ENCODE assay signal across 10 mouse cellular contexts in genomic region chr10:77127926-77128325, GRCm38 (mm10). TPM values are rescaled to one million over a fixed set of nuclear protein-coding genes. Genes with fewer than 3 reads are reported as not detected.
DNase-seq lines count a peak whose midpoint lies in the region; ATAC-seq lines count a peak whose summit lies in the region.
"Had no signal": no experiment of that assay in that cellular context is flagged by ENCODE, and none has a peak within 500 bp of the region (broad histone marks: within the 10 kb centered on the region; RNA-seq: fewer than 3 reads in every experiment).

No protein-coding gene starts in this region.

- 82% methylated on average over 2 of the region's 2 CpGs for WGBS in midbrain, embryonic 10.5 days
- WGBS in midbrain, embryonic 13.5 days: 72% methylated on average over 2 of the region's 2 CpGs
- 39% methylated on average over 2 of the region's 2 CpGs for WGBS in kidney, embryonic 16.5 days

- peaks cover 9% of the 10 kb centered on the region; the same call in 1 of the 2 replicates for H3K36me3 ChIP-seq in midbrain, embryonic 10.5 days
- no peaks in the 10 kb centered on the region for H3K36me3 ChIP-seq in midbrain, embryonic 13.5 days
- H3K36me3 ChIP-seq in kidney, embryonic 16.5 days (ENCODE audit: insufficient read depth, low read length): no peaks in the 10 kb centered on the region

- peak overlapping the region; percentile 38 for H3K27ac ChIP-seq in midbrain, embryonic 10.5 days (replicated peaks)
- no peak overlapping the region for H3K27ac ChIP-seq in midbrain, embryonic 13.5 days
- H3K27ac ChIP-seq in kidney, embryonic 16.5 days (ENCODE audit: low read length): peak overlapping the region; percentile 79
- H3K27ac ChIP-seq: embryonic facial prominence, embryonic 10.5 days had no signal

- no peak overlapping the region for H3K4me3 ChIP-seq in midbrain, embryonic 10.5 days
- H3K4me3 ChIP-seq in midbrain, embryonic 13.5 days (replicated peaks): no peak overlapping the region
- H3K4me3 ChIP-seq in kidney, embryonic 16.5 days (ENCODE audit: low read length): no peak overlapping the region
- H3K4me3 ChIP-seq: embryonic facial prominence, embryonic 10.5 days had no signal

- no peak overlapping the region for H3K9ac ChIP-seq in midbrain, embryonic 13.5 days (replicated peaks)
- H3K9ac ChIP-seq in kidney, embryonic 16.5 days (replicated peaks; ENCODE audit: low read length): no peak overlapping the region; the same call in 1 of the 2 replicates

- peaks cover 46% of the 10 kb centered on the region for H3K4me1 ChIP-seq in midbrain, embryonic 10.5 days
- H3K4me1 ChIP-seq in midbrain, embryonic 13.5 days (replicated peaks): peaks cover 30% of the 10 kb centered on the region
- H3K4me1 ChIP-seq in kidney, embryonic 16.5 days (ENCODE audit: insufficient read depth, low read length): peaks cover 57% of the 10 kb centered on the region

- H3K9me3 ChIP-seq in midbrain, embryonic 10.5 days (replicated peaks): no peaks in the 10 kb centered on the region
- H3K9me3 ChIP-seq in midbrain, embryonic 13.5 days: no peaks in the 10 kb centered on the region
- H3K9me3 ChIP-seq in kidney, embryonic 16.5 days (ENCODE audit: low read length): no peaks in the 10 kb centered on the region
- H3K9me3 ChIP-seq: embryonic facial prominence, embryonic 10.5 days had no signal

- H3K4me2 ChIP-seq in midbrain, embryonic 13.5 days (replicated peaks): no peak overlapping the region
- H3K4me2 ChIP-seq in kidney, embryonic 16.5 days (replicated peaks; ENCODE audit: low read depth, low read length): no peak overlapping the region

- DNase-seq in adrenal gland, adult 2 months: peak; percentile 63
- DNase-seq in adrenal gland, postnatal 4 days (ENCODE audit: low spot score in 2 of 2): no peak
- no peak for DNase-seq in midbrain, embryonic 10.5 days (ENCODE audit: low spot score)
- DNase-seq in retina, postnatal 1 day: peak; percentile 41
- DNase-seq in cerebellum, postnatal 36 days: no peak
- no peak for DNase-seq in gastrocnemius, postnatal 10 days
- DNase-seq: layer of hippocampus, postnatal 36 days had no signal

- no peak for ATAC-seq in midbrain, embryonic 13.5 days
- ATAC-seq in kidney, embryonic 16.5 days (ENCODE audit: low FRiP score, low TSS enrichment): peak; percentile 50

- no peaks in the 10 kb centered on the region for H3K27me3 ChIP-seq in midbrain, embryonic 10.5 days (ENCODE audit: low read depth, poor library complexity, severe bottlenecking)
- no peaks in the 10 kb centered on the region for H3K27me3 ChIP-seq in midbrain, embryonic 13.5 days
- H3K27me3 ChIP-seq in kidney, embryonic 16.5 days (ENCODE audit: insufficient read depth, low read length): no peaks in the 10 kb centered on the region

RNA-seq across cellular contexts. Expression of gene Col18a1, which starts 38.4 kb away (rescaled TPM):
- total RNA-seq in adrenal gland, adult 2 months (2021): 10 to 100 TPM; 26.7 to 40.0 TPM
- 75.8 and 78.8 TPM in 2 replicates for polyA plus RNA-seq in adrenal gland, adult 2 months (2012; rRNA removed)
- total RNA-seq in adrenal gland, postnatal 4 days (2021): 10 to 100 TPM; 96.8 to 99.4 TPM
- 146 and 155 TPM in 2 replicates for polyA plus RNA-seq in midbrain, embryonic 10.5 days (2016; fragmentation: Nextera tagmentation; extraction: Ambion mirVana)
- polyA plus RNA-seq in midbrain, embryonic 13.5 days (2015; fragmentation: Nextera tagmentation; extraction: Ambion mirVana): 32.8 and 39.6 TPM in 2 replicates
- 255 and 257 TPM in 2 replicates for polyA plus RNA-seq in kidney, embryonic 16.5 days (2015; fragmentation: Nextera tagmentation; extraction: Ambion mirVana)
- 10 to 100 TPM; 34.6 to 45.0 TPM for total RNA-seq in gastrocnemius, postnatal 10 days (2021)

Comparison
In these comparisons a context has a peak if more than half of its experiments do, and no peak if none do; other contexts are left out.
1. DNase-seq: peak in adrenal gland, adult 2 months (single experiment) and retina, postnatal 1 day (single experiment); none in adrenal gland, postnatal 4 days (0 of 2), midbrain, embryonic 10.5 days (single experiment), cerebellum, postnatal 36 days (0 of 2) and gastrocnemius, postnatal 10 days (single experiment).